Comparison of ENCODE assay signal across 21 mouse cellular contexts in the genomic region with DNA sequence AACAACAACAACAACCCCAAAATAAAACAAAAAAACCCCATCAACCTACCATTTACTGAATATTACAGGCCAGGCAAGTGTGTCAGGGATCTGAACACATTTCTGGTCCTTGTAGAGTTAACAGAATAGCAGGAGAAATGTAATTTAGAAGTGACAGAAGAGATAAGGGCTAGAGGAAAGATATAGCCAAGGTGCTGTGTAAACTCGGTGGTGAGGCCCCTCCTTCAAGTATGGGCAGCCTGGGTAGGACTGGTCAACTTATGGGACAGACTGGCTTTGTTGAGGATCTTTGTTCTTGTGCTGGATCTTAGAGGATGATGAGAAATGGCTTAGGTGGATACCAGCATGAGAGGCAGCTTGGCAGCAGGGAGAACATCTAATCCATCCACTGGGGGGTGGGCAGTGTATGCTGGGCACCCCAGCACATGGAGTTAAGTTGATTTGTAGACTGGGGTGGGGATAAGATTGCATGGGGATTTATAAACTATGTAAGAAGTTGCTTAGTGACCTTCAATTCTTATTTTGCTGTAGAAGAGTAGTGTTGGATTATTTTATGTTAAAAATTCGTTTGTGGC. TPM values are rescaled to one million over a fixed set of nuclear protein-coding genes. Genes with fewer than 3 reads are reported as not detected.
"Had no signal": no experiment of that assay in that cellular context is flagged by ENCODE, and none has a peak within 500 bp of the region (broad histone marks: within the 10 kb centered on the region; RNA-seq: fewer than 3 reads in every experiment).

No protein-coding gene starts in this region.

- H3K4me3 ChIP-seq: liver, embryonic 15.5 days; lung, embryonic 15.5 days; megakaryocyte, embryonic 14.5 days; midbrain, embryonic 12.5 days; neural tube, embryonic 12.5 days had no signal

- ATAC-seq: liver, postnatal 0 days; lung, postnatal 0 days had no signal

- H3K36me3 ChIP-seq: liver, embryonic 15.5 days; lung, embryonic 15.5 days; midbrain, embryonic 12.5 days; neural tube, embryonic 12.5 days had no signal

- H3K27me3 ChIP-seq: liver, embryonic 15.5 days; lung, embryonic 15.5 days; megakaryocyte, embryonic 14.5 days; neural tube, embryonic 12.5 days had no signal

- DNase-seq: liver, postnatal 0 days; lung, adult 2 months; lung, postnatal 14 days; lung, postnatal 36 days; midbrain, embryonic 14.5 days; right cerebral cortex, postnatal 14 days; thymus, adult 18-20 months; thymus, postnatal 14 days; thymus, postnatal 36 days had no signal

- H3K9me3 ChIP-seq: liver, embryonic 15.5 days; lung, embryonic 15.5 days; midbrain, embryonic 12.5 days; neural tube, embryonic 12.5 days had no signal

- H3K27ac ChIP-seq: liver, embryonic 15.5 days; lung, embryonic 15.5 days; macrophage; midbrain, embryonic 12.5 days; neural tube, embryonic 12.5 days had no signal

- H3K4me1 ChIP-seq: liver, embryonic 15.5 days; lung, embryonic 15.5 days; megakaryocyte, embryonic 14.5 days had no signal

- H3K9ac ChIP-seq: liver, embryonic 15.5 days; liver, postnatal 0 days; lung, embryonic 15.5 days; midbrain, embryonic 12.5 days; neural tube, embryonic 12.5 days had no signal

- H3K4me2 ChIP-seq: liver, embryonic 15.5 days; lung, embryonic 15.5 days; midbrain, embryonic 12.5 days; neural tube, embryonic 12.5 days had no signal

RNA-seq across cellular contexts. Expression of gene A930009A15Rik, which starts 14.5 kb away (rescaled TPM):
- total RNA-seq: megakaryocyte progenitor cell, adult 5-6 weeks; midbrain, postnatal 0 days; monocyte, adult 5-6 weeks; neutrophil, adult 5-6 weeks had no signal
- polyA plus RNA-seq: liver, embryonic 15.5 days; lung, adult 2 months; lung, embryonic 15.5 days; lung, postnatal 0 days; macrophage; thymus, postnatal 0 days had no signal

RNA-seq across cellular contexts. Expression of gene Lgr5, which starts 32.3 kb away (rescaled TPM):
- total RNA-seq: megakaryocyte progenitor cell, adult 5-6 weeks; monocyte, adult 5-6 weeks had no signal
- polyA plus RNA-seq: macrophage had no signal
